ENCODE assay signal across 16 mouse cellular contexts in the genomic region with DNA sequence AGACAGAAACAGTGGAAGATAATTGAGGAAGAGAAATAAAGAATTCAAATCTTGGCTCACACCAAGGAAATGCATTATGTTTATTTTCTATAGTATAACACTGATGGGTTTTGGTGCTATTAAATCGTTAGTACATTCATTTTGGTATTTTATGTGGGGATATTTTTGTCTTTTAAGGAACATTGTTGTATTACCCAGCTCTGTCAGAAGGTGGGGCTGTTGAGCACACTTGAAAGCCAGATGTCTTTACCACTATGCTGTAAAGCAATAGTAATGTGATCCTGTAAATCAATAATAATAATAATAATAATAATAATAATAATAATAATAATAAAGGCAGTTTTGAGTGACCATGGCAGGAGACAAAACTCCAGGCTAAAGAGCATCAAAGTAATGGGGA.
DNase-seq lines count a peak whose midpoint lies in the region; ATAC-seq and TF ChIP-seq lines count a peak whose summit lies in the region.
"Had no signal": no experiment of that assay in that cellular context is flagged by ENCODE, and none has a peak within 500 bp of the region (broad histone marks: within the 10 kb centered on the region; RNA-seq: fewer than 3 reads in every experiment).

No protein-coding gene starts in this region.

- no peaks in the 10 kb centered on the region for H3K9me3 ChIP-seq in heart, postnatal 0 days (replicated peaks; ENCODE audit: control insufficient read depth, low read length)
- no peaks in the 10 kb centered on the region for H3K9me3 ChIP-seq in midbrain, embryonic 14.5 days (ENCODE audit: control insufficient read depth, low read length)
- H3K9me3 ChIP-seq in midbrain, embryonic 11.5 days (ENCODE audit: control insufficient read depth, low read length), result no peaks in the 10 kb centered on the region
- H3K9me3 ChIP-seq: forebrain, embryonic 13.5 days; heart, embryonic 15.5 days had no signal

- no peak overlapping the region for H3K4me3 ChIP-seq in heart, postnatal 0 days (ENCODE audit: low read depth, low read length)
- H3K4me3 ChIP-seq in midbrain, embryonic 14.5 days (replicated peaks; ENCODE audit: low read depth, low read length), result no peak overlapping the region
- H3K4me3 ChIP-seq in midbrain, embryonic 11.5 days (ENCODE audit: low read depth, low read length), result no peak overlapping the region
- H3K4me3 ChIP-seq: forebrain, embryonic 13.5 days; heart, embryonic 15.5 days; megakaryocyte, embryonic 14.5 days; myocyte had no signal

- DNase-seq in heart, postnatal 0 days (ENCODE audit: low spot score), result no peak
- no peak for DNase-seq in heart, adult 9 months (ENCODE audit: low spot score in 2 of 2)
- DNase-seq in midbrain, embryonic 14.5 days, result peak; percentile 8
- DNase-seq in midbrain, embryonic 11.5 days (ENCODE audit: low spot score, missing footprints), result no peak
- DNase-seq in NIH3T3 (ENCODE audit: low read depth), result peak; percentile 17
- peak; percentile 0 for DNase-seq in splenic B cell, adult 2 months (ENCODE audit: low read depth, low spot score)
- no peak for DNase-seq in cerebellum, adult 11-12 months
- DNase-seq: adrenal gland, postnatal 14 days; cerebellum, adult 2 months; gastrocnemius, postnatal 25 days had no signal

- no peak for TF ChIP-seq EP300 in heart, postnatal 0 days (IDR thresholded peaks at IDR 0.05; ENCODE audit: low read depth)

- H3K27me3 ChIP-seq in heart, postnatal 0 days (ENCODE audit: control insufficient read depth, insufficient read depth, low read length), result no peaks in the 10 kb centered on the region
- no peaks in the 10 kb centered on the region for H3K27me3 ChIP-seq in midbrain, embryonic 14.5 days (ENCODE audit: control insufficient read depth, insufficient read depth, low read length)
- no peaks in the 10 kb centered on the region for H3K27me3 ChIP-seq in midbrain, embryonic 11.5 days (ENCODE audit: control insufficient read depth, insufficient read depth, low read length)
- no peaks in the 10 kb centered on the region for H3K27me3 ChIP-seq in splenic B cell, adult 2 months (ENCODE audit: control insufficient read depth, insufficient read depth, low read length, poor library complexity, severe bottlenecking)
- H3K27me3 ChIP-seq: forebrain, embryonic 13.5 days; heart, embryonic 15.5 days; megakaryocyte, embryonic 14.5 days had no signal

- peak; percentile 19; the same call in 1 of the 2 replicates for TF ChIP-seq CTCF in heart, postnatal 0 days (IDR thresholded peaks at IDR 0.05; ENCODE audit: low read depth)

- 11% methylated on average over 1 of the region's 1 CpGs for WGBS in heart, postnatal 0 days
- 32% methylated on average over 1 of the region's 1 CpGs for WGBS in midbrain, embryonic 14.5 days
- WGBS in midbrain, embryonic 11.5 days, result 26% methylated on average over 1 of the region's 1 CpGs

- no peaks in the 10 kb centered on the region for H3K36me3 ChIP-seq in heart, postnatal 0 days (replicated peaks; ENCODE audit: control insufficient read depth, insufficient read depth, low read length)
- no peaks in the 10 kb centered on the region for H3K36me3 ChIP-seq in midbrain, embryonic 14.5 days (ENCODE audit: control insufficient read depth, insufficient read depth, low read length)
- H3K36me3 ChIP-seq in midbrain, embryonic 11.5 days (ENCODE audit: control insufficient read depth, insufficient read depth, low read length), result no peaks in the 10 kb centered on the region
- no peaks in the 10 kb centered on the region for H3K36me3 ChIP-seq in splenic B cell, adult 2 months (ENCODE audit: control insufficient read depth, insufficient read depth, low read length, poor library complexity, severe bottlenecking)
- H3K36me3 ChIP-seq: heart, embryonic 15.5 days had no signal

- no peak for ATAC-seq in heart, postnatal 0 days (ENCODE audit: insufficient read depth, low read depth)
- ATAC-seq in midbrain, embryonic 14.5 days (ENCODE audit: low FRiP score, low TSS enrichment), result no peak
- no peak for ATAC-seq in midbrain, embryonic 11.5 days (ENCODE audit: low FRiP score)
- ATAC-seq: forebrain, embryonic 13.5 days; hindbrain, postnatal 0 days had no signal

- H3K9ac ChIP-seq in heart, postnatal 0 days (replicated peaks; ENCODE audit: low read depth, low read length), result no peak overlapping the region
- no peak overlapping the region for H3K9ac ChIP-seq in midbrain, embryonic 14.5 days (replicated peaks; ENCODE audit: low read length)
- no peak overlapping the region for H3K9ac ChIP-seq in midbrain, embryonic 11.5 days (ENCODE audit: low read length)
- H3K9ac ChIP-seq: forebrain, embryonic 13.5 days; heart, embryonic 15.5 days; liver, embryonic 14.5 days had no signal

- H3K4me2 ChIP-seq in heart, postnatal 0 days (ENCODE audit: low read depth, low read length), result no peak overlapping the region
- no peak overlapping the region for H3K4me2 ChIP-seq in midbrain, embryonic 14.5 days (ENCODE audit: low read length)
- no peak overlapping the region for H3K4me2 ChIP-seq in midbrain, embryonic 11.5 days
- H3K4me2 ChIP-seq: forebrain, embryonic 13.5 days; heart, embryonic 15.5 days had no signal

- H3K4me1 ChIP-seq in heart, postnatal 0 days (ENCODE audit: control insufficient read depth, insufficient read depth), result no peaks in the 10 kb centered on the region
- no peaks in the 10 kb centered on the region for H3K4me1 ChIP-seq in midbrain, embryonic 14.5 days (ENCODE audit: control insufficient read depth, insufficient read depth, low read length)
- H3K4me1 ChIP-seq in midbrain, embryonic 11.5 days (ENCODE audit: control insufficient read depth, insufficient read depth, low read length), result no peaks in the 10 kb centered on the region
- H3K4me1 ChIP-seq: forebrain, embryonic 13.5 days; heart, embryonic 15.5 days; megakaryocyte, embryonic 14.5 days had no signal

- H3K27ac ChIP-seq in heart, postnatal 0 days (ENCODE audit: low read depth), result no peak overlapping the region
- no peak overlapping the region for H3K27ac ChIP-seq in midbrain, embryonic 14.5 days (replicated peaks; ENCODE audit: low read depth, low read length)
- H3K27ac ChIP-seq in midbrain, embryonic 11.5 days (ENCODE audit: low read depth, low read length), result no peak overlapping the region
- H3K27ac ChIP-seq: forebrain, embryonic 13.5 days; heart, embryonic 15.5 days; hindbrain, postnatal 0 days; liver, embryonic 14.5 days had no signal

Comparison
In these comparisons a context has a peak if more than half of its experiments do, and no peak if none do; other contexts are left out.
1. DNase-seq: peak in midbrain, embryonic 14.5 days (single experiment), NIH3T3 (single experiment) and splenic B cell, adult 2 months (single experiment); none in heart, postnatal 0 days (single experiment), heart, adult 9 months (0 of 2), midbrain, embryonic 11.5 days (single experiment) and cerebellum, adult 11-12 months (single experiment).